Mouse (Mus musculus) cerebral cortex, adult 2 months (tissue): ENCODE data around the gene Ppp4r1.

Source experiments
- WGBS: fragments of 180-500 bp; shearing (Covaris S2); methylation state at CpG from one replicate; pipeline ENCODE4 v1.1.7; 2018; 5-methylcytosine and 5-hydroxymethylcytosine counted together

The Ppp4r1 gene

GRCm38 (mm10) chr17:65863830-65864229 is 81.5 kb downstream of the Ppp4r1 start:
- 68% methylated on average over 12 of the region's 12 CpGs for WGBS

- 38% methylated on average over 4 of the region's 4 CpGs for WGBS
These were observed 82.4 kb downstream of the Ppp4r1 start for GRCm38 (mm10) chr17:65864742-65865141.

GRCm38 (mm10) chr17:65866201-65866600 is 83.8 kb downstream of the Ppp4r1 start:
- 81% methylated on average over 3 of the region's 3 CpGs for WGBS

- 85% methylated on average over 5 of the region's 5 CpGs for WGBS
These were observed 85.6 kb downstream of the Ppp4r1 start for GRCm38 (mm10) chr17:65867996-65868395.

- 86% methylated on average over 10 of the region's 10 CpGs for WGBS
These were observed 87.3 kb downstream of the Ppp4r1 start for GRCm38 (mm10) chr17:65869720-65870119.

GRCm38 (mm10) chr17:65870146-65870545 is 87.8 kb downstream of the Ppp4r1 start:
- WGBS = 38% methylated on average over 4 of the region's 4 CpGs

GRCm38 (mm10) chr17:65871641-65872041 is 89.3 kb downstream of the Ppp4r1 start:
- 21% methylated on average over 5 of the region's 5 CpGs for WGBS

GRCm38 (mm10) chr17:65872051-65872450 is 89.7 kb downstream of the Ppp4r1 start:
- 32% methylated on average over 6 of the region's 6 CpGs for WGBS

GRCm38 (mm10) chr17:65872652-65873051 is 90.3 kb downstream of the Ppp4r1 start:
- WGBS = 53% methylated on average over 6 of the region's 6 CpGs

- WGBS = 81% methylated on average over 4 of the region's 4 CpGs
These were observed 90.8 kb downstream of the Ppp4r1 start for GRCm38 (mm10) chr17:65873156-65873555.

GRCm38 (mm10) chr17:65873834-65874233 is 91.5 kb downstream of the Ppp4r1 start:
- WGBS = 94% methylated on average over 11 of the region's 11 CpGs

GRCm38 (mm10) chr17:65877026-65877425 is 94.7 kb downstream of the Ppp4r1 start:
- 76% methylated on average over 6 of the region's 6 CpGs for WGBS

GRCm38 (mm10) chr17:65884061-65884669 is 101.8 kb downstream of the Ppp4r1 start:
- WGBS = under 1% methylated on average over 56 of the region's 56 CpGs

GRCm38 (mm10) chr17:65884691-65885397 is 102.5 kb downstream of the Ppp4r1 start:
- WGBS = under 1% methylated on average over 67 of the region's 67 CpGs

GRCm38 (mm10) chr17:65885398-65885696 is 103.0 kb downstream of the Ppp4r1 start:
- 0% methylated on average over 11 of the region's 11 CpGs for WGBS

- 3% methylated on average over 14 of the region's 14 CpGs for WGBS
These were observed 103.5 kb downstream of the Ppp4r1 start, which contains the start of gene Ralbp1 for GRCm38 (mm10) chr17:65885697-65886529. Gene Ralbp1, minus strand, starts transcription at chr17:65885798.

GRCm38 (mm10) chr17:65886571-65886970 is 104.2 kb downstream of the Ppp4r1 start:
- WGBS = 65% methylated on average over 9 of the region's 9 CpGs

- 80% methylated on average over 5 of the region's 5 CpGs for WGBS
These were observed 107.1 kb downstream of the Ppp4r1 start for GRCm38 (mm10) chr17:65889476-65889875.
